Mouse (Mus musculus): ENCODE results near the gene Hrg. TPM values are rescaled to one million over a fixed set of nuclear protein-coding genes. Genes with fewer than 3 reads are reported as not detected.

Gene Hrg
- not detected for polyA plus RNA-seq (2017; shearing (Covaris generic))

GRCm38 (mm10) chr16:22950840-22951395, at the start of gene Hrg:
Gene Hrg, plus strand, starts transcription at chr16:22951072.

GRCm38 (mm10) chr16:22918034-22918433, 32.8 kb upstream of the Hrg start, which contains the start of gene Fetub:
Gene Fetub, plus strand, starts transcription at chr16:22918334.

Other genes with a start within 250 kb of the Hrg start
- gene Crygs, start 139.5 kb upstream of the Hrg start, polyA plus RNA-seq (2017; shearing (Covaris generic)) = not detected
- gene Tbccd1, start 93.4 kb upstream of the Hrg start, polyA plus RNA-seq (2017; shearing (Covaris generic)) = 29.1 TPM
- gene Dnajb11, start 93.2 kb upstream of the Hrg start, polyA plus RNA-seq (2017; shearing (Covaris generic)) = 111 TPM
- not detected for gene Ahsg, start 59.8 kb upstream of the Hrg start, polyA plus RNA-seq (2017; shearing (Covaris generic))
- gene Fetub, start 32.7 kb upstream of the Hrg start, polyA plus RNA-seq (2017; shearing (Covaris generic)) = not detected
- gene Kng2, start 78.4 kb downstream of the Hrg start, polyA plus RNA-seq (2017; shearing (Covaris generic)) = not detected
- not detected for gene Kng1, start 106.8 kb downstream of the Hrg start, polyA plus RNA-seq (2017; shearing (Covaris generic))
- 294 TPM for gene Eif4a2, start 156.4 kb downstream of the Hrg start, polyA plus RNA-seq (2017; shearing (Covaris generic))
- gene Rfc4, start 176.7 kb downstream of the Hrg start, polyA plus RNA-seq (2017; shearing (Covaris generic)) = 31.3 TPM
- gene Adipoq, start 195.5 kb downstream of the Hrg start, polyA plus RNA-seq (2017; shearing (Covaris generic)) = 0.57 TPM

Data from CD4-positive, CD25-positive, alpha-beta regulatory T cell, adult 9 weeks (primary cell).